Mouse (Mus musculus) adrenal gland, adult 18-20 months (tissue): Measurements from ENCODE around the gene Spryd4. TPM values are rescaled to one million over a fixed set of nuclear protein-coding genes. Genes with fewer than 3 reads are reported as not detected.
A peak's percentile ranks its signal among the peaks of the same experiment; 100 is the strongest.
"Not testable (repeated sequence)": the region's sequence is repeated elsewhere in the genome, so short reads cannot be mapped to it uniquely, and the experiment has no call there.

ENCODE experiments used
- DNase-seq, 2 experiments: peaks; one replicate each; pipeline ENCODE4 v3.0.0; 2021 to 2022; ENCODE audit warnings: low spot score in 2 of 2
- long read RNA-seq, 2 experiments: library from polyadenylated mRNA; stranded (forward); transcript quantifications; one replicate each; pipeline ENCODE4 v2.0.0; 2021
- total RNA-seq, 2 experiments: library from RNA; stranded (reverse); gene quantifications; 1 replicate in 1 of 2; 2 replicates in 1 of 2; pipeline ENCODE4 v1.2.3; 2021

The Spryd4 gene
- 10 to 100 TPM; 15.4 to 17.7 TPM for total RNA-seq
- long read RNA-seq, experiment 1, transcript Spryd4-201 (2 exons, 1,583 nt): major isoform, 7 of 7 reads
- long read RNA-seq, experiment 1, partial matches to known transcripts: 0 of 7 reads
- long read RNA-seq, experiment 1, other reads (novel, unspliced or antisense): 0 of 7 reads
- long read RNA-seq, experiment 2, transcript Spryd4-201 (2 exons, 1,583 nt): major isoform, 37 of 37 reads
- long read RNA-seq, experiment 2, partial matches to known transcripts: 0 of 37 reads
- long read RNA-seq, experiment 2, other reads (novel, unspliced or antisense): 0 of 37 reads

GRCm38 (mm10) chr10:128211390-128212108 is at the start of gene Spryd4:
Gene Spryd4, minus strand, starts transcription at chr10:128211807.
- DNase-seq: peak; percentile 87 to 89

DNA sequence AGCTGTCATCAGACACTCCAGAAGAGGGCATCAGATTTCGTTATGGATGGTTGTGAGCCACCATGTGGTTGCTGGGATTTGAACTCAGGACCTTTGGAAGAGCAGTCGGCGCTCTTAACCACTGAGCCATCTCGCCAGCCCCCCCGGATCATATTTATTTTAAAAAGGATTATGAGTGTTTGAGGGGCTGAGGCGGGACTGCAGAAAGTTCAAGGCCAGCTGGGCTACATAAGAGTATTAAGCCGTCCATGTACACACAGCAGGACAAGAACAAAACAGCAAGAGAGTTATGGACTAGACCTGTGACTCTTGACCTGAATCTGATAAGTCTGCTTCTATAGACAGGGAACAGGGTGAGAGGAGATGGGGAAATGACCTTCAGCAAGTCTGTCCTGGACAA is 48.8 kb upstream of the Spryd4 start:
- DNase-seq: not testable (repeated sequence)

- no peak for DNase-seq
Observed at GRCm38 (mm10) chr10:128259946-128260345, 48.3 kb upstream of the Spryd4 start.

DNA sequence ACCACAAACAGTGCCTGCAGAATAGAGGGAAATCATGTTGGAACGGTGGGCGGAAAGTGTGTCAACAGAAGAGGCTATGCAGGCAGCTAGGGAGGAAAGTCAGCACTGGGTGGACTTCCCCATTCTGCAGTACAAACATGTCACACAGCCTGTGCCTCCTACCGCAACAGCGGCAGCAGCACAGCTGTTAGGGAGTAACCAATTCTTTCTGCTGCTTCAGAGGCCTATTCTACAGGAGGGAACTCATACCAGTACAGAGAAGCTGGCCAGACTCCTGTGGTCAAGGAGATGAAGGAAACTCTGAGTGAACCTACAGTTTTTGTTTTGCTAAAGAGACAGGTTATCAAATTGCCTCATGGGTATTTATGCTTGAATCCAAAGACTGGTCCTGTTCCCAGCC is 47.3 kb upstream of the Spryd4 start:
- no peak for DNase-seq

- DNase-seq: no peak
Observed at GRCm38 (mm10) chr10:128256328-128256727, 44.7 kb upstream of the Spryd4 start.

DNA sequence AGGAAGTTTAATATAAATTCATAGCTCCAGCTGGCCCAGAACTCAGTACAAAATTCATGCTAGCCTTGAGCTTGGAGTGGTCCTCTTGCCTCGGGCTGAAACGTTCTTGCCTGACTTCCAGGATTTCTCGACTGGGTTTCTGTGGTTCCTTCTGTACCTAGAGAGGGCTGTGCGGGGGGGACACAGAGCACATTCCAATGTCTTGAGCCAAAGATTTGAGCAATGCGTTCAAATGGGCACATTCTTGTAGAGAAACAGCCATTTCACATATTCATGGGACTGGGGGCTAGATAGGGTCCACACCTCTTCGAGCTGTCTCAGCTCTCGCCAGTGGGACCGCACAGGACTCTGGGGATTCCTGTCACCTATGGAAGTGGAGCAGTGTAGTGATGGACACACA is 44.3 kb upstream of the Spryd4 start:
- DNase-seq: no peak

- no peak for DNase-seq
Observed at GRCm38 (mm10) chr10:128253677-128254255, 42.2 kb upstream of the Spryd4 start, which contains the start of gene Apon. Gene Apon, plus strand, starts transcription at chr10:128254096.

GRCm38 (mm10) chr10:128250565-128250964 is 39.0 kb upstream of the Spryd4 start:
- no peak for DNase-seq

GRCm38 (mm10) chr10:128247020-128247732 is 35.6 kb upstream of the Spryd4 start:
- DNase-seq: no peak

- no peak for DNase-seq
Observed at GRCm38 (mm10) chr10:128244121-128244520, 32.5 kb upstream of the Spryd4 start.

GRCm38 (mm10) chr10:128243252-128243651 is 31.6 kb upstream of the Spryd4 start:
- no peak for DNase-seq

DNA sequence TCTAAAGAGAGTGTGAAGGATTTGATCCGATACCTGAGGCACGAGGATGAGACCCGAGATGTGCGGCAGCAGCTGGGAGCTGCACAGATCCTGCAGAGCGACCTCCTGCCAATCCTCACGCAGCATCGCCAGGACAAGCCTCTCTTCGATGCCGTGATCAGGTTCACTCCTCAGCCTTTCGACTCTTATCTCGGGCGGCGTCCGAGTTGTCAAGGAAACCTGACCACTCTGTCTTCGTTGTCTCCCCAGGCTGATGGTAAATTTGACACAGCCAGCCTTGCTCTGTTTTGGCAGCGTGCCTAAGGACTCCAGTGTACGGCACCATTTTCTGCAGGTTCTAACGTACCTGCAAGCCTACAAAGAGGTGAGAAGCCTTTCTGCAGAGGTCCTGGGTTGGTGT is 28.5 kb upstream of the Spryd4 start:
- DNase-seq: no peak

DNA sequence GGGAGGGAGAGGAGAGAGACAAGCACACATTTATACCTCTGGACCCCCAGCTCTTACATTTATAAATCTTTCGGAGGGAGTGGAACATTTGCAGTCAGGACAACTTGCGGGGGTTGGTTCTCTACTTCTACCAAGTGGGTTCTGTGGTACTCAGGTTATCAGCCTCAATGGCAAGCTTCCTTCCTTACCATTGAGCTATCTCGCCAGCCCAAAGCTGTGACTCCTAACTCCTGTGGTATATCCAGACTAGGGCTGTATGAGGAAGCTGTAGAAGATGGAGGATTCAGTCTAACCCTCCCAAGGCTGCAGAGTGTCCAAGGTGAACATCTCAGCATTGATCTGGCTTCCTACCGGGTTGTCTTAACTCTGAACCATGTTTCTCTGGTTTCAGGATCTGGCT is 27.5 kb upstream of the Spryd4 start:
- DNase-seq: no peak

GRCm38 (mm10) chr10:128237807-128238480 is 26.3 kb upstream of the Spryd4 start:
- no peak for DNase-seq

DNA sequence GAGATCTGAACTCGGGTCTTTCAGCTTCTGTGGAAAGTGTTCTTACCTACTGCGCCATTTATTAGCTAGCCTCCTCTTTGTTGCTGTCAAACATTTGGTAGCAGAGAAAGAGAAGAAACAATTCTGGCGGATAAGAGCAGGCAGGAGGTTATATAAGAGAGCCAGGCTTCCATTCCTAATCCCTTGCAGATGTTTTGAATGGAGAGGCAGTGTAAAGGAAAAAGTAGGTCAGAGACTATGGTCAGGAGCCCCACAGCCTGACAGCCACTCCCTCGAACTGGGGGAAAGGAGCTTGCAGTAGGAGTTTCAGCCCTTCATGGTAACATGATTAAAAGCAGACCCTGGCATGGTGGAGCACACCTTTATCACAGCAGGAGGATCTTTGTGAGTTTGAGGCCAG is 24.7 kb upstream of the Spryd4 start:
- no peak for DNase-seq

DNA sequence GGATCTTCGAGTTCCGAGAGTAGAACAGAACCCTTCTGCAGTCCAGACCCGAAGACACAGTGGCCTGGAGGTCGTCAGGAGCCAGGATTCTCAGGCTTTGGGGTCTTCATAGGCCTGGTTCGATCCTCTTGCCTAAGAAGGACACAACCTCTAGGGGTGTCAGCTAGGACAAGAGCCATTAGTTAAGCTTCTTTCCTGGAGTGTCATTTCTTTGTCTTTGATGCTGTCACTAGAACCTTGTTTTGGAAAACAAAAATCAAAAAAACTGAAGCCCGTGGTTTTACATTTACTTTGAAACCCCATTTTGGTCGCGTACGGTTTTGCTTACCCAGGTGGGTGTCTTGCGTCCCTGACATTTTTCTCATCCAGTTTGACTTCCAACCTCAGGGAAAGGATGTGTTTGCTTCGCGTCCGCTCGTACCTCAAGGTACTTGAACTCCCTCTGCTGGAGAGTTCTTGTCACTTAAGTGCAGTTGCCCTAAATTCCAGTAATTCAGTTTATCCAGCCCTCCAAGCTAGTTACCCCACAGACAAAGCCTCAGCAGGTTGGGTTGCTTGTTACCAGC is 20.9 kb upstream of the Spryd4 start:
- DNase-seq: peak in 1 of 2 experiments; percentile 33

DNA sequence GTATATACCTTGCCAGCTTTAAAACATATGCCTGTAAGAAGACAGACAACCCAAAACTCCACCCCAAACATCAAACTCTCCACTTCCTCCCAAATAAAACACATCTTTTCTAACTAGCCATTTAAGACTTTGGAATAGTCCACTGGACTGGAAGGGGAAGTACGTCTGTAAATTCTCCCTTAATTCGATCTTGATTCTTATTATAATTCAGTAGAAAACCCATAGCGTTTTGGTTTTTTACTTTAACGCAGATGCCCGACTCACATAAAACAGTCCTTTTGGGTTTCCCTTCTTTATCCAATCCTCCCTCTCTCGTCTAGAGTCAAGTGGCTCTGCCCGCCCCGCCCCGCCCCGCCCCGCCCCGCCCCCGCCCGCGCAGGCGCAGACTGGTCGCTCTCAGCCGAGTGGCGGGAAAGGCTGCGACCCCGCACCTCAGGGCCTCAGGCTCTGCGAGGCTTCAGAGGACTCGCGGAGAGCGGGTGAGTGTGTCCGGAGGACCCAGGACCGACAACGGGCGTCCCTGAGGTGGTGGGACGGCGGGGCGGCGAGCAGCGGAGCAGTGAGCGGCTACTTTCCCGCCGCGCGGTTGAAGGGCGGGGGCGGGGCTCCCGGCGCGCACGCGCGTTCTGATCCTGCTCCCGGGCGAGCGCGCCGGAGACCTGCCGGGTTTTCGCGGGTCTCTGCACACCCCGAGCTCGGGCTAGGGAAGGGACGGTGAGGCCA is 20.3 kb upstream of the Spryd4 start, which contains the start of gene Timeless:
Timeless (plus strand) TSS at position 369 of the 723 bp plus-strand sequence.
- peak; percentile 91 to 92 for DNase-seq

DNA sequence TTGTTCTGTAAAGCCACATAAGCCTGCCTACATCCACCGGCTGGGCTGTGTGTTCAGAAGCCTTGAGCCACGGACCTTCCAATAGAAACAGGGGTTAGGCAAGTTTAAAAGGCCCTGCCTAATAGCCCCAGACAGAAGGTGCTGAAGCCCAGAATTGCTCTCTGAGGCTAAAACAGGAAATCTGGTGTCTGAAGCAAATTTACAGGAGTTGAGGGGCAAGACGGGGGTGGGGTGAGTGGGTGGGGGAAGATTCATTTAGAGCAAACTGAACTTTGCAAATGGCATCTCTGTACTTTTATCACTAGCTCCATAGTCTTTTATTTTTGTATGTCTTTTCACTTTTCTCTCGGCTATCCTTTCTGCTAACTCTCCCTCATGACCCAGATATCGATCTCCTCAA is 19.5 kb upstream of the Spryd4 start:
- no peak for DNase-seq

- DNase-seq: no peak
Observed at GRCm38 (mm10) chr10:128230582-128230981, 19.0 kb upstream of the Spryd4 start.

DNA sequence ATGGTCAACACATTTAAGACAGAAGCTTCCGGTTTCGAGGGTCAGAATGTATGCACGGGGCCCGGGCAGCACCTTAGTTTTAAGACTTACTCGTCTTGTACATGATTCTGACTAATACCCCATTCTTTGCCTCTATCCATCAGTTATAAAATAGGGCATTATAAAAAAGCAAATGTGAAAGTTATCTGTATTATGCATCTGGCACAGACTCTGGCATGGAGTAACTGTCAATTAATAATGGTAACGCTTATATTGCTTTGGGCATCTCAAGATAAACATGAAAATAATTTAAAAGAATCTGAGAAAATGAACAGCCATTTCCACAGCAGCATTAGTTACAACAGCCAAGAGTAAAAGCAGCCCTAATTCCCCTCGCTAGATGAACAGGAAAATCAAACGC is 16.4 kb upstream of the Spryd4 start:
- DNase-seq: no peak
